Mouse (Mus musculus) CH12.LX (cell line): Measurements from ENCODE around the gene Pcdh7. TPM values are rescaled to one million over a fixed set of nuclear protein-coding genes. Genes with fewer than 3 reads are reported as not detected.

ENCODE experiments used
- DNase-seq: peaks from one replicate; pipeline ENCODE4 v3.0.0-alpha.2; 2013; ENCODE audit errors: extremely low read depth
- H3K27ac ChIP-seq: 2 replicates; pipeline ENCODE4 v1.5.1; 2012; ENCODE audit warnings: low read depth, mild to moderate bottlenecking, control low read depth, moderate library complexity; ENCODE audit not compliant: insufficient read depth
- H3K27me3 ChIP-seq: replicated peaks from 2 replicates; pipeline ENCODE3; 2012; ENCODE audit warnings: inconsistent platforms
- H3K36me3 ChIP-seq, 2 experiments: replicated peaks in 1 of 2; 2 replicates each; pipeline versions ENCODE3 to v1.6.1; 2012; ENCODE audit warnings: inconsistent platforms in 1 of 2, low read length in 1 of 2, mild to moderate bottlenecking in 1 of 2, mixed read lengths in 1 of 2, moderate library complexity in 1 of 2; ENCODE audit not compliant: control insufficient read depth in 1 of 2, insufficient read depth in 1 of 2
- H3K4me1 ChIP-seq, 2 experiments: 2 replicates each; pipeline ENCODE4 v1.6.1; 2012; ENCODE audit warnings: inconsistent platforms in 1 of 2, moderate library complexity in 1 of 2; ENCODE audit not compliant: insufficient read depth in 2 of 2, control insufficient read depth in 1 of 2
- H3K4me2 ChIP-seq: 2 replicates; pipeline ENCODE4 v1.6.1; 2012; ENCODE audit warnings: low read depth, mild to moderate bottlenecking, control low read depth; ENCODE audit not compliant: poor library complexity, insufficient read depth, severe bottlenecking
- H3K4me3 ChIP-seq, 3 experiments: fragments of 150-350 bp in 1 of 3; sonication (generic) in 1 of 3; replicated peaks in 1 of 3; 2 replicates each; pipeline versions ENCODE3 to v1.5.1; 2011 to 2012; ENCODE audit warnings: low read depth in 2 of 3, low read length in 2 of 3, mild to moderate bottlenecking in 2 of 3, moderate library complexity in 2 of 3, control low read depth in 1 of 3, improper control_type of control experiment in 1 of 3, inconsistent platforms in 1 of 3, mixed read lengths in 1 of 3; ENCODE audit not compliant: poor library complexity in 1 of 3
- H3K79me2 ChIP-seq: replicated peaks from 2 replicates; pipeline ENCODE4 v1.6.1; 2012; ENCODE audit warnings: mild to moderate bottlenecking, moderate library complexity; ENCODE audit not compliant: control insufficient read depth, poor library complexity, insufficient read depth, severe bottlenecking; ENCODE audit errors: extremely low read depth
- H3K9ac ChIP-seq: 2 replicates; pipeline ENCODE4 v1.6.1; 2012; ENCODE audit warnings: low read depth, mild to moderate bottlenecking, control low read depth, moderate library complexity; ENCODE audit not compliant: insufficient read depth
- H3K9me3 ChIP-seq: replicated peaks from 2 replicates; pipeline ENCODE3; 2012; ENCODE audit warnings: low read length, inconsistent platforms, mixed read lengths
- CHD2 ChIP-seq: IDR thresholded peaks from 2 replicates; pipeline ENCODE4 v1.6.1; 2011; ENCODE audit warnings: low read length, improper control_type of control experiment
- CTCF ChIP-seq, 2 experiments: IDR thresholded peaks in 1 of 2; conservative IDR thresholded peaks in 1 of 2; 2 replicates each; pipeline ENCODE4 v1.5.1; 2011 to 2012; ENCODE audit warnings: low read depth in 2 of 2, low read length in 2 of 2, improper control_type of control experiment in 1 of 2, inconsistent platforms in 1 of 2, mild to moderate bottlenecking in 1 of 2, moderate library complexity in 1 of 2
- E2F4 ChIP-seq: IDR thresholded peaks from 2 replicates; pipeline ENCODE4 v1.6.1; 2011; ENCODE audit warnings: low read depth, low read length, improper control_type of control experiment; ENCODE audit not compliant: insufficient replicate concordance
- EP300 ChIP-seq: IDR thresholded peaks from 2 replicates; pipeline ENCODE4 v1.6.1; 2011; ENCODE audit warnings: low read length, improper control_type of control experiment
- GABPA ChIP-seq: IDR thresholded peaks from 2 replicates; pipeline ENCODE4 v1.6.1; 2012; ENCODE audit warnings: low read depth, low read length, improper control_type of control experiment, inconsistent platforms; ENCODE audit not compliant: insufficient replicate concordance
- HCFC1 ChIP-seq: IDR thresholded peaks from 2 replicates; pipeline ENCODE4 v1.6.1; 2012; ENCODE audit warnings: low read depth, mild to moderate bottlenecking, inconsistent platforms, low read length, improper control_type of control experiment
- IRF4 ChIP-seq: IDR thresholded peaks from 2 replicates; pipeline ENCODE4 v1.6.1; 2014; ENCODE audit warnings: low read depth, mild to moderate bottlenecking, inconsistent platforms, low read length, improper control_type of control experiment
- MYC ChIP-seq: IDR thresholded peaks from 2 replicates; pipeline ENCODE4 v1.6.1; 2011; ENCODE audit warnings: low read depth, mild to moderate bottlenecking, improper control_type of control experiment, low read length
- NELFE ChIP-seq: IDR thresholded peaks from 2 replicates; pipeline ENCODE4 v1.6.1; 2011; ENCODE audit warnings: low read depth, low read length, improper control_type of control experiment
- NRF1 ChIP-seq: IDR thresholded peaks from 2 replicates; pipeline ENCODE4 v1.6.1; 2014; ENCODE audit warnings: low read depth, mild to moderate bottlenecking, inconsistent platforms, low read length, improper control_type of control experiment, moderate library complexity
- PAX5 ChIP-seq: IDR thresholded peaks from 2 replicates; pipeline ENCODE4 v1.6.1; 2012; ENCODE audit warnings: low read length, inconsistent platforms, mixed read lengths
- POLR2AphosphoS2 ChIP-seq: IDR thresholded peaks from 2 replicates; pipeline ENCODE4 v1.6.1; 2011; ENCODE audit warnings: low read depth, low read length, improper control_type of control experiment
- RCOR1 ChIP-seq: conservative IDR thresholded peaks from 2 replicates; pipeline ENCODE4 v1.6.1; 2012; ENCODE audit warnings: low read depth, mild to moderate bottlenecking, inconsistent platforms, low read length, improper control_type of control experiment
- SIN3A ChIP-seq: IDR thresholded peaks from 2 replicates; pipeline ENCODE4 v1.6.1; 2012; ENCODE audit warnings: low read length, improper control_type of control experiment, inconsistent platforms
- SMC3 ChIP-seq: IDR thresholded peaks from 2 replicates; pipeline ENCODE4 v1.6.1; 2011; ENCODE audit warnings: low read depth, low read length, improper control_type of control experiment
- TCF12 ChIP-seq: IDR thresholded peaks from 2 replicates; pipeline ENCODE4 v1.6.1; 2014; ENCODE audit warnings: low read depth, mild to moderate bottlenecking, inconsistent platforms, low read length, improper control_type of control experiment
- UBTF ChIP-seq: IDR thresholded peaks from 2 replicates; pipeline ENCODE4 v1.6.1; 2012; ENCODE audit warnings: low read depth, mild to moderate bottlenecking, inconsistent platforms, low read length, improper control_type of control experiment, moderate library complexity
- USF1 ChIP-seq: IDR thresholded peaks from 2 replicates; pipeline ENCODE4 v1.6.1; 2014; ENCODE audit warnings: low read depth, mild to moderate bottlenecking, inconsistent platforms, low read length, improper control_type of control experiment
- USF2 ChIP-seq: conservative IDR thresholded peaks from 2 replicates; pipeline ENCODE4 v1.6.1; 2011; ENCODE audit warnings: low read depth, low read length, improper control_type of control experiment
- ZMIZ1 ChIP-seq: IDR thresholded peaks from 2 replicates; pipeline ENCODE4 v1.6.1; 2012; ENCODE audit warnings: low read depth, mild to moderate bottlenecking, inconsistent platforms, low read length, improper control_type of control experiment
- dilution Hi-C: fragments of 300-500 bp; cut with MboI; formaldehyde crosslinking; loops from 2 replicates; pipeline ENCODE4 v1.14.3; 2020; ENCODE audit warnings: low sequenced_read_pairs; ENCODE audit not compliant: extremely low pct_unique_long_range_greater_than_20kb, extremely low pct_ligation_motif_present
- in situ Hi-C: fragments of 300-500 bp; cut with MboI; formaldehyde crosslinking; loops from 3 replicates; pipeline ENCODE4 v1.14.3; 2019; ENCODE audit warnings: low sequenced_read_pairs, low pct_ligation_motif_present, low pct_unique_long_range_greater_than_20kb, mixed read lengths
- polyA plus RNA-seq: library from polyadenylated mRNA; unstranded; fragments of >175 nt; gene quantifications from 2 replicates; pipeline ENCODE4 v1.2.1, GENCODE M21; 2012; ENCODE audit warnings: low read depth; ENCODE audit not compliant: insufficient read length
- total RNA-seq, 2 experiments: library from RNA; depleted of rRNA; stranded (reverse); fragments of 300-350 nt in 1 of 2; fragments of >200 nt in 1 of 2; gene quantifications; 2 replicates each; pipeline ENCODE4 v1.2.3; 2012 to 2014

Pcdh7 gene
- total and polyA plus RNA-seq, 3 experiments, result not detected

DNA sequence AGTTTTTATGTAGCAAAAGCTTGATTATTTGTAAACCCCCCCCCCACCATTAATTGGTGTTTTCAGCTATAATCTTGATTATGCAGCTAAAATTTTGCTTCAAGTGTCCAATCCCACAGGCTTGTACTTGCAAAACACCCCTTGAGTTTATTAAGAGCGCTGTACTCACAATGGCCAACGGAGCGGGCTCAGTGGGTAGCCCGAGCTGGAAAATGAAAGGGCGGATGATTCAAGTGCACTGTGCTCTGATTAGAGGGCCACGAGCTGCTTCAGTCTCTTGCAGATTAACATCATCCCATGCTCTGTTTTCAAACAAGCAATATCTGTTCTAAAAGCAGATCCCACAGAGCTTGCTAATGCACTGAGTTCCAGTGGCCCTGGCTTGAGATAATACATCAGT lies 53.4 kb downstream of the Pcdh7 start:
- Histone ChIP-seq H3K4me1 (no peaks in the 10 kb centered on the region), H3K79me2 (no peaks in the 10 kb centered on the region), H3K36me3 (no peaks in the 10 kb centered on the region), H3K4me3 (no peak overlapping the region), H3K9me3 (peaks cover 6% of the 10 kb centered on the region), H3K27me3 (no peaks in the 10 kb centered on the region), H3K9ac (no peak overlapping the region), H3K27ac (no peak overlapping the region), H3K4me2 (no peak overlapping the region)
- DNase-seq, result no peak
- TF ChIP-seq GABPA (no peak), NRF1 (no peak)
- dilution Hi-C loops, result no loop called here
- in situ Hi-C loops, result no loop called here

DNA sequence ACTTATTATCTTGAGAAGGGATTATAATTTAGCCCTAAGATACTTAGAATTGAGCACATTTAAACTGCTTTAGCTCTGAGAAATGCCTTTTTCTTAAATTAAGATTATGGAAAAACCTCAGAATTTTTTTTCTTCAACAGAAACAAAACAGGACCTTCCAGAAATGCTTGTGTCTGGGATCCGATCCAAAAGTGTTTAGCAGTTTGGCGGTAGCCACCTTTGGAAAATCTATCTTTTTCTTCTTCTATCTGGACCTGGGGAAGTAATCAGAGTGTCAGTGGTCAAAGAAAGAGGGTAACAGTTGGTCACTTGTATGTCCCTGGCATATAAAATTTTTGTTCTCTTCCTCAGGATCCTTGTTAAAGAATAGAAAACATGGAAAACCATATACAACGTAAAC lies 54.9 kb downstream of the Pcdh7 start:
- H3K27ac ChIP-seq, result no peak overlapping the region
- no peaks in the 10 kb centered on the region for H3K79me2 ChIP-seq
- H3K27me3 ChIP-seq, result no peaks in the 10 kb centered on the region
- H3K9ac ChIP-seq, result no peak overlapping the region
- no peak for DNase-seq
- no peaks in the 10 kb centered on the region for H3K36me3 ChIP-seq
- dilution Hi-C loops (no loop called here), in situ Hi-C loops (no loop called here)
- H3K4me2 ChIP-seq, result no peak overlapping the region
- H3K9me3 ChIP-seq, result peaks cover 6% of the 10 kb centered on the region
- TF ChIP-seq CTCF (conservative IDR thresholded peaks at IDR 0.05 in 1 of 2, IDR thresholded peaks at IDR 0.05 in 1 of 2; ENCODE audit: low read depth in 2 of 2, low read length in 2 of 2) (no peak), USF1 (no peak), PAX5 (no peak), SIN3A (no peak), NELFE (no peak), ZMIZ1 (no peak), IRF4 (no peak), POLR2AphosphoS2 (no peak), EP300 (no peak), MYC (no peak), USF2 (no peak), RCOR1 (no peak), CHD2 (no peak)
- no peaks in the 10 kb centered on the region for H3K4me1 ChIP-seq
- H3K4me3 ChIP-seq, result no peak overlapping the region

DNA sequence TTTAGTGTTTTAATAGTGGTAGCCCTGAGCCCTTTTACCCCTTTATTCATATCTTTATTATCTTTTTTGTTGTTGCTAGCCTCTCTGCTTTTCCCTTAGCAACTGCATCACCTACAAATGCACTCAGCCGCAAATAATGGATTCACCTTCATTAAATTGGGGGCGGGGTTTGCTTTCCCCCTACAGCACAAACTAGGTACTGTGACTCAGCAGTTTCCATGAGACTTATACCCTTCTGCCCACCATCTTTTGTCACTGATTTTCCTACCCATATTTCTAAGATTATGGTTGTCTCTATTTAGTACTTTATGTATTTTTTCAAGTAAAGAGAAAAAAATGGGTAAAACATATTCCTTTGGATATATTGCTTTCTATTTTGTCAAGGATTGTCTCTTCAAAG lies 56.7 kb downstream of the Pcdh7 start:
- Histone ChIP-seq H3K9ac (no peak overlapping the region), H3K79me2 (no peaks in the 10 kb centered on the region)
- no peak for TF ChIP-seq HCFC1
- TF ChIP-seq TCF12, result no peak
- no peak for TF ChIP-seq USF2
- TF ChIP-seq NRF1, result no peak
- TF ChIP-seq UBTF, result no peak
- TF ChIP-seq SMC3, result no peak
- no peak for TF ChIP-seq CTCF (conservative IDR thresholded peaks at IDR 0.05 in 1 of 2, IDR thresholded peaks at IDR 0.05 in 1 of 2; ENCODE audit: low read depth in 2 of 2, low read length in 2 of 2)
- TF ChIP-seq EP300, result no peak
- no peak for TF ChIP-seq E2F4
- TF ChIP-seq SIN3A, result no peak
- TF ChIP-seq, all 38 proteins: peak for 0
- Histone ChIP-seq H3K4me2 (no peak overlapping the region), H3K4me3 (no peak overlapping the region), H3K27ac (no peak overlapping the region), H3K4me1 (no peaks in the 10 kb centered on the region), H3K36me3 (no peaks in the 10 kb centered on the region), H3K27me3 (no peaks in the 10 kb centered on the region), H3K9me3 (peaks cover 5% of the 10 kb centered on the region)
- in situ Hi-C loops (no loop called here), dilution Hi-C loops (no loop called here)
- DNase-seq, result no peak
